Mouse (Mus musculus) MEL (cell line): ENCODE measurements at regions not wholly inside any gene's neighbourhood (a gene's known extent, or its start where the extent isn't known, plus 50 kb on each side); places are given as distances from the start of the nearest gene placed in this dataset.

Experiments
- DNase-seq: peaks from one replicate; pipeline ENCODE4 v3.0.0; 2011; ENCODE audit warnings: low read depth, low spot score
- H3K27ac ChIP-seq: 2 replicates; pipeline ENCODE4 v1.5.1; 2012; ENCODE audit warnings: low read depth, mild to moderate bottlenecking, control low read depth, low read length, moderate library complexity; ENCODE audit not compliant: control insufficient read depth
- H3K27me3 ChIP-seq, 2 experiments: fragments of 150-350 bp in 1 of 2; sonication (generic) in 1 of 2; 2 replicates each; pipeline ENCODE4 v1.6.1; 2012; ENCODE audit warnings: low read length in 2 of 2, mild to moderate bottlenecking in 2 of 2, improper control_type of control experiment in 1 of 2, moderate library complexity in 1 of 2; ENCODE audit not compliant: insufficient read depth in 2 of 2, control insufficient read depth in 1 of 2
- H3K36me3 ChIP-seq, 2 experiments: 2 replicates each; pipeline ENCODE4 v1.6.1; 2012 to 2014; ENCODE audit warnings: low read length in 2 of 2, improper control_type of control experiment in 1 of 2, inconsistent platforms in 1 of 2, mild to moderate bottlenecking in 1 of 2; ENCODE audit not compliant: insufficient read depth in 2 of 2, control insufficient read depth in 1 of 2
- H3K4me1 ChIP-seq, 2 experiments: fragments of 150-350 bp in 1 of 2; sonication (generic) in 1 of 2; 2 replicates each; pipeline ENCODE4 v1.6.1; 2012; ENCODE audit warnings: low read length in 2 of 2, improper control_type of control experiment in 1 of 2, mild to moderate bottlenecking in 1 of 2; ENCODE audit not compliant: insufficient read depth in 2 of 2, control insufficient read depth in 1 of 2
- H3K4me3 ChIP-seq, 2 experiments: fragments of 150-350 bp in 1 of 2; sonication (generic) in 1 of 2; 2 replicates each; pipeline ENCODE4 v1.5.1; 2012; ENCODE audit warnings: low read depth in 2 of 2, low read length in 2 of 2, mild to moderate bottlenecking in 2 of 2, moderate library complexity in 2 of 2, control low read depth in 1 of 2, improper control_type of control experiment in 1 of 2; ENCODE audit not compliant: control insufficient read depth in 1 of 2, insufficient read depth in 1 of 2
- H3K79me2 ChIP-seq: 2 replicates; pipeline ENCODE4 v1.6.1; 2012; ENCODE audit warnings: mild to moderate bottlenecking, low read length, moderate library complexity; ENCODE audit not compliant: control insufficient read depth, poor library complexity, insufficient read depth
- H3K9ac ChIP-seq: 2 replicates; pipeline ENCODE4 v1.6.1; 2012; ENCODE audit warnings: low read depth, mild to moderate bottlenecking, control low read depth, low read length, moderate library complexity; ENCODE audit not compliant: control insufficient read depth, poor library complexity, severe bottlenecking
- H3K9me3 ChIP-seq: fragments of 150-350 bp; sonication (generic); replicated peaks from 2 replicates; pipeline ENCODE4 v1.6.1; 2012; ENCODE audit warnings: mild to moderate bottlenecking, low read length, improper control_type of control experiment, moderate library complexity; ENCODE audit not compliant: insufficient read depth
- BHLHE40 ChIP-seq: IDR thresholded peaks from 2 replicates; pipeline ENCODE4 v1.6.1; 2012; ENCODE audit warnings: low read depth, mild to moderate bottlenecking, inconsistent platforms, low read length, improper control_type of control experiment, borderline replicate concordance
- CHD1 ChIP-seq: IDR thresholded peaks from 2 replicates; pipeline ENCODE4 v1.6.1; 2012; ENCODE audit warnings: low read depth, mild to moderate bottlenecking, inconsistent platforms, low read length, improper control_type of control experiment
- CTCF ChIP-seq, 3 experiments: IDR thresholded peaks in 2 of 3; conservative IDR thresholded peaks in 1 of 3; 2 replicates each; pipeline ENCODE4 v1.5.1; 2011 to 2012; ENCODE audit warnings: low read length in 3 of 3, low read depth in 2 of 3, mild to moderate bottlenecking in 2 of 3, improper control_type of control experiment in 1 of 3, inconsistent platforms in 1 of 3, mixed read lengths in 1 of 3, moderate library complexity in 1 of 3; ENCODE audit not compliant: control insufficient read depth in 1 of 3, insufficient read depth in 1 of 3, poor library complexity in 1 of 3, severe bottlenecking in 1 of 3
- ETS1 ChIP-seq: IDR thresholded peaks from 2 replicates; pipeline ENCODE4 v1.6.1; 2012; ENCODE audit warnings: low read depth, mild to moderate bottlenecking, inconsistent platforms, low read length, improper control_type of control experiment, moderate library complexity
- GATA1 ChIP-seq: IDR thresholded peaks from 2 replicates; pipeline ENCODE4 v1.6.1; 2011; ENCODE audit warnings: low read depth, low read length, improper control_type of control experiment
- JUND ChIP-seq: IDR thresholded peaks from 2 replicates; pipeline ENCODE4 v1.6.1; 2011; ENCODE audit warnings: low read depth, mild to moderate bottlenecking, improper control_type of control experiment, low read length
- MAZ ChIP-seq: IDR thresholded peaks from 2 replicates; pipeline ENCODE4 v1.6.1; 2012; ENCODE audit warnings: low read depth, mild to moderate bottlenecking, inconsistent platforms, low read length, improper control_type of control experiment
- MEF2A ChIP-seq: IDR thresholded peaks from 2 replicates; pipeline ENCODE4 v1.6.1; 2014; ENCODE audit warnings: low read depth, mild to moderate bottlenecking, inconsistent platforms, low read length, improper control_type of control experiment; ENCODE audit not compliant: poor library complexity, insufficient replicate concordance, severe bottlenecking; ENCODE audit errors: extremely low read depth
- MXI1 ChIP-seq: IDR thresholded peaks from 2 replicates; pipeline ENCODE4 v1.6.1; 2011; ENCODE audit warnings: mild to moderate bottlenecking, low read depth, low read length, improper control_type of control experiment
- MYB ChIP-seq: IDR thresholded peaks from 2 replicates; pipeline ENCODE4 v1.6.1; 2011; ENCODE audit warnings: mild to moderate bottlenecking, low read depth, low read length, improper control_type of control experiment
- MYC ChIP-seq: IDR thresholded peaks from 2 replicates; pipeline ENCODE4 v1.6.1; 2011; ENCODE audit warnings: low read depth, mild to moderate bottlenecking, low read length, improper control_type of control experiment, moderate library complexity
- NRF1 ChIP-seq: IDR thresholded peaks from 2 replicates; pipeline ENCODE4 v1.6.1; 2014; ENCODE audit warnings: low read depth, mild to moderate bottlenecking, inconsistent platforms, low read length, improper control_type of control experiment, moderate library complexity; ENCODE audit not compliant: poor library complexity, insufficient read depth, severe bottlenecking
- POLR2A ChIP-seq, 2 experiments: IDR thresholded peaks; 2 replicates each; pipeline ENCODE4 v1.6.1; 2011 to 2012; ENCODE audit warnings: low read length in 2 of 2, mild to moderate bottlenecking in 2 of 2, control low read depth in 1 of 2, improper control_type of control experiment in 1 of 2, low read depth in 1 of 2, moderate library complexity in 1 of 2; ENCODE audit not compliant: control insufficient read depth in 1 of 2, insufficient read depth in 1 of 2, poor library complexity in 1 of 2
- POLR2AphosphoS2 ChIP-seq: IDR thresholded peaks from 2 replicates; pipeline ENCODE4 v1.6.1; 2011; ENCODE audit warnings: low read length, improper control_type of control experiment
- POLR2AphosphoS5 ChIP-seq: IDR thresholded peaks from 2 replicates; pipeline ENCODE4 v1.6.1; 2012; ENCODE audit warnings: low read depth, borderline replicate concordance, mild to moderate bottlenecking, inconsistent platforms, low read length, moderate library complexity, mixed read lengths
- RAD21 ChIP-seq: IDR thresholded peaks from 2 replicates; pipeline ENCODE4 v1.6.1; 2011; ENCODE audit warnings: mild to moderate bottlenecking, low read depth, low read length, improper control_type of control experiment
- SIN3A ChIP-seq: IDR thresholded peaks from 2 replicates; pipeline ENCODE4 v1.6.1; 2012; ENCODE audit warnings: low read length, improper control_type of control experiment, inconsistent platforms
- TAL1 ChIP-seq: IDR thresholded peaks from 2 replicates; pipeline ENCODE4 v1.6.1; 2012; ENCODE audit warnings: mild to moderate bottlenecking, inconsistent platforms, low read length, moderate library complexity, mixed read lengths
- TBP ChIP-seq: IDR thresholded peaks from 2 replicates; pipeline ENCODE4 v1.8.0; 2011; ENCODE audit warnings: low read depth, low read length, improper control_type of control experiment
- TCF12 ChIP-seq: IDR thresholded peaks from 2 replicates; pipeline ENCODE4 v1.6.1; 2014; ENCODE audit warnings: low read depth, mild to moderate bottlenecking, inconsistent platforms, low read length, improper control_type of control experiment, moderate library complexity
- UBTF ChIP-seq: IDR thresholded peaks from 2 replicates; pipeline ENCODE4 v1.6.1; 2012; ENCODE audit warnings: low read depth, mild to moderate bottlenecking, inconsistent platforms, low read length, improper control_type of control experiment, moderate library complexity, borderline replicate concordance; ENCODE audit not compliant: insufficient read depth
- USF1 ChIP-seq: IDR thresholded peaks from 2 replicates; pipeline ENCODE4 v1.6.1; 2014; ENCODE audit warnings: low read depth, mild to moderate bottlenecking, inconsistent platforms, low read length, improper control_type of control experiment, moderate library complexity
- ZC3H11A ChIP-seq: IDR thresholded peaks from 2 replicates; pipeline ENCODE4 v1.6.1; 2012; ENCODE audit warnings: low read depth, mild to moderate bottlenecking, inconsistent platforms, low read length, improper control_type of control experiment
- ZKSCAN1 ChIP-seq: IDR thresholded peaks from 2 replicates; pipeline ENCODE4 v1.6.1; 2012; ENCODE audit warnings: low read depth, mild to moderate bottlenecking, inconsistent platforms, low read length, improper control_type of control experiment, moderate library complexity
- ZMIZ1 ChIP-seq: IDR thresholded peaks from 2 replicates; pipeline ENCODE4 v1.6.1; 2012; ENCODE audit warnings: low read depth, mild to moderate bottlenecking, inconsistent platforms, low read length, improper control_type of control experiment, moderate library complexity
- ZNF384 ChIP-seq: IDR thresholded peaks from 2 replicates; pipeline ENCODE4 v1.6.1; 2012; ENCODE audit warnings: low read depth, mild to moderate bottlenecking, inconsistent platforms, low read length, improper control_type of control experiment

- TF ChIP-seq USF1 = no peak
- TF ChIP-seq TBP = no peak
- no peak for TF ChIP-seq MYB
- no peak for TF ChIP-seq ZC3H11A
- TF ChIP-seq POLR2AphosphoS2 = no peak
- TF ChIP-seq UBTF = no peak
- TF ChIP-seq BHLHE40 = no peak
- TF ChIP-seq ZMIZ1 = no peak
- TF ChIP-seq CHD1 = no peak
Observed at GRCm38 (mm10) chr13:99128979-99129378, 55.6 kb upstream of the Zfp366 start.

DNA sequence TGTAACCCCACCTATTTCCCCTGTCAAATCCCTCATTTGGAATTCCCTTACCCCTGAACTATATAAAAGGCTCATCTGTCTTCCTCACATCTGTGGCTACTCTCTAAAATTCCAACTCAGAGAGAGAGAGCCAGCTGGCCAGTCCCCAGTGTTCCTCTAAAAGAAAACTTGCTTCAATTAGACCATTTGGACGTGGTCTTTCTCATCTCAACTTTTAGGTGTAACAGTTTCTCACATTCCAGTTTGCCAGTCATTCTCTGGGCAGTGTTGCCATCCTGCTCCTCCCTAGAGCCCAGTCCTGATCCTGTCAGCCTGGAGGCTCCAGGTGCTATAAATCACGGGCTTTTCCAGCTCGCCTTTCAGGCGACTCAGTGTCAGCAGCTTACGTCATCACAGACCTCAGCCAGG is 56.3 kb upstream of the Zfp366 start:
- Histone ChIP-seq H3K9ac (no peak overlapping the region), H3K4me1 (no peaks in the 10 kb centered on the region), H3K79me2 (no peaks in the 10 kb centered on the region), H3K36me3 (no peaks in the 10 kb centered on the region), H3K27me3 (no peaks in the 10 kb centered on the region), H3K27ac (no peak overlapping the region), H3K9me3 (no peaks in the 10 kb centered on the region), H3K4me3 (no peak overlapping the region)
- DNase-seq = no peak
- TF ChIP-seq POLR2A (IDR thresholded peaks at IDR 0.05; ENCODE audit: control insufficient read depth in 1 of 2, insufficient read depth in 1 of 2, low read depth in 1 of 2, low read length in 2 of 2, poor library complexity in 1 of 2) (no peak), POLR2AphosphoS5 (no peak), MEF2A (no peak), RAD21 (no peak), ZKSCAN1 (no peak), TCF12 (no peak)

More at GRCm38 (mm10) chr13:99128979-99129378, 55.6 kb upstream of the Zfp366 start:
- DNase-seq = no peak
- Histone ChIP-seq H3K9ac (no peak overlapping the region), H3K27me3 (no peaks in the 10 kb centered on the region), H3K4me1 (no peaks in the 10 kb centered on the region), H3K27ac (no peak overlapping the region), H3K9me3 (no peaks in the 10 kb centered on the region), H3K79me2 (no peaks in the 10 kb centered on the region), H3K36me3 (no peaks in the 10 kb centered on the region), H3K4me3 (no peak overlapping the region)

GRCm38 (mm10) chr13:99127716-99128115 is 56.9 kb upstream of the Zfp366 start:
- H3K4me3 ChIP-seq = no peak overlapping the region
- H3K27me3 ChIP-seq = no peaks in the 10 kb centered on the region
- H3K36me3 ChIP-seq = no peaks in the 10 kb centered on the region
- no peak overlapping the region for H3K27ac ChIP-seq
- no peaks in the 10 kb centered on the region for H3K9me3 ChIP-seq
- H3K4me1 ChIP-seq = no peaks in the 10 kb centered on the region
- no peak overlapping the region for H3K9ac ChIP-seq
- DNase-seq = no peak
- H3K79me2 ChIP-seq = no peaks in the 10 kb centered on the region
- TF ChIP-seq POLR2A (IDR thresholded peaks at IDR 0.05; ENCODE audit: control insufficient read depth in 1 of 2, insufficient read depth in 1 of 2, low read depth in 1 of 2, low read length in 2 of 2, poor library complexity in 1 of 2) (no peak), ZKSCAN1 (no peak), MXI1 (no peak), JUND (no peak), TAL1 (no peak), MYC (no peak), UBTF (no peak), NRF1 (no peak), ZNF384 (no peak), ETS1 (no peak), GATA1 (no peak), SIN3A (no peak), MAZ (no peak), BHLHE40 (no peak), CTCF (IDR thresholded peaks at IDR 0.05 in 2 of 3, conservative IDR thresholded peaks at IDR 0.05 in 1 of 3; ENCODE audit: control insufficient read depth in 1 of 3, insufficient read depth in 1 of 3, low read depth in 2 of 3, low read length in 3 of 3, poor library complexity in 1 of 3, severe bottlenecking in 1 of 3) (no peak), MEF2A (no peak)
